Mouse (Mus musculus) brain, adult 2 months (tissue): ENCODE measurements at regions not wholly inside any gene's neighbourhood (a gene's known extent, or its start where the extent isn't known, plus 50 kb on each side); places are given as distances from the start of the nearest gene placed in this dataset.

Experiments
- DNase-seq: peaks from one replicate; pipeline ENCODE4 v3.0.0; 2011; ENCODE audit warnings: low read depth, low spot score

DNA sequence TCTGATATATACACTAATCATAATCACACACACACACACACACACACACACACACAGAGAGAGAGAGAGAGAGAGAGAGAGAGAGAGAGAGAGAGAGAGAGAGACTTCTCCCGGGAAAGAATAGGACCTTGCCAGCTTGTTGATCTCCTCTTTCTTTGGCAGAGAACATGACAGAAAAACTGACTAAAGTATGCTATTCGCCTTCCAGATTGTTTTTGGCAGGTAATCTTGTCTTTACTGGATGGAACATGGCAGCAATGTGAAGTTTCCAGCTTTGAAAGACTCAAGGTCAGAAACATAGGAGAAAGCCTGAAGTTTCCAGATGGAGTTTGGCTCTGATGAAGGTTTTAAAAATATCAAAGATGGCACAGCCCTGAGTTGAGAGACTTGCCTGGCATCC, 87.8 kb upstream of the Cpm start:
- DNase-seq = no peak

DNA sequence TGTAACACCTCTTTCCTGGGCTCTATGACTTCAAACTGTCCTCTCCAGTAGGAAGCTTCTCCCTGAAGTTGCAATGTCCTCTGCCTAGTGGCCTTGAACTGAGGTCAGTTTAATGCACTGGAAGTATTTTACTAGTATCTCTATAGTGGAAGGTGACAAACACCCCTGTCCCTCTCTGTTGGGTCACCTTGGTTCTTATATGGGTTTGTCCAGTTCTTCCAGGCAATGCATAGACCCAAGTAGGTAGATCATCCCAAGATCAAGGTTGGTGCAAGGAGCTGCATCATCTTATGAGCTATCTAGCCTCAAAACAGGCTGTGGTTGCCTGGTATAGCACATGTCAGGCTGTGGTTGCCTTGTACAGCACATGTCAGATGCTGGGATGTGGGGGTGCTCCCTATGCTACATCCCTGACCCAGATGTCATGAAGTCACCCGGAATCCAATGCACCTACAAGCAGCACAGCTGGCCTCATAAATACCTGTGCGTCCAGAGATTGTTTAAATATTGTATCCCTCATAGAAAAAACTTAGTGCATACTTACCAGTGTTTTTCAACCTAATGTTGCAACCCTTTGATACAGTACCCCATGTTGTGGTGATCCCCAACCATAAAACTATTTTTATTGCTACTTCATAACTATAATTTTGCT, 88.4 kb upstream of the Cpm start:
- DNase-seq = no peak

GRCm38 (mm10) chr10:117540112-117540594, 89.1 kb upstream of the Cpm start:
- DNase-seq = no peak

GRCm38 (mm10) chr10:117539532-117539931, 89.8 kb upstream of the Cpm start:
- DNase-seq = no peak

GRCm38 (mm10) chr10:117538725-117539124, 90.6 kb upstream of the Cpm start:
- DNase-seq = no peak

DNA sequence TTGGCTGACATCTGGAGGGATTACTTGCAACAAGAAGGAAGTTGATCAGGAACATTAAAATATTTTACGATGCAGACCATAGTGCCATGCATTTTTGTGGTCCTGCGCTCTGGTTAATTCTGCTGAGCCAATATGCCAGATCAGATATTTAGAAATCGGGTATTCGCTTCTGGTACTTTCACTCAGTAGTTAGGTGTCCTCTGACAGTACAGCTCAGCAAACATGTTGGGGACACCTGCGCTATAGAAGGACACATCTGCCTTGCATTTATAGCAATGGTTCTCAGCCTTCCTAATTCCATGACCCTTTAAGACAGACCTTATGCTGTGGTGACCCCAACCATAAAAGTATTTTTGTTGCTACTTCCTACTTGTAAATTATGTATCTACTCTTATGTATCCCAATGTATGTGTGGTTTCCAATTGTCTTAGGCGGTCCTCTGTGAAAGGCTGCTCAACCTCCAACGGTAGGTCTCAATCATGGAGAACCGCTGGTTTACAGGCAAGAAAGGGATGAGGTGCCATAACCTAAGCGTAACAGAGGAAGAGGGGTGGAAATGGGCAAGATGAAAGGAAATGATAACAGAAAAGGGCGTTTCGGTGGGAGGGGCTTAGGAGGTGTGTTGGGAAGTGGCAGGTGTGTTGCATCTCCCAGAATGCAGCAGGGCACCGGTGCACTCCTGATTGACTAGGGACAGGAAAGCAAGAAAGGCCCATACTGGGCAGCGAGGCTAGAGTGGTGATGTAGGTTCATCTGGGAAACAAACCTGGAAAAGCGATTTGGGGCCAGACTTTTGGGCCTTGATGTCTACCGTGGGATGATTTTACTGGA, 92.3 kb upstream of the Cpm start:
- no peak for DNase-seq

DNA sequence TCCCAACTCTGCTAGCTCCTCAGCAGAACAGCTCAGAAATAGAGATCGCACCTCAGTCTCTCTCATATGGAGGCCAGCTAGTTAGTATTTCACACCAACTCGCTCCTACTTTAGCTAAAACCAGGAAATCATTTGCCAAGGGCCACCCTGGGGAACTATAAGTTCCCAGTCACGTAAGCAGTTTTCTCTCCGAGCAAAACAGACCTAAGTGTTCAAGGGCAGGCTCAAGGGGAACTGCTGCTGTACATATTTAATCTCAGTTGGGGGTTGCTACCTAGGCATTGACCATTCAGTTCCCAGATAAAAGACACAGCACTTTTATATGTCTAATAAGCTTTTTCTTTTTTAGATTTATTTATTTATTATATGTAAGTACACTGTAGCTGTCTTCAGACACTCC, 93.5 kb upstream of the Cpm start:
- no peak for DNase-seq

- DNase-seq = no peak
Observed at GRCm38 (mm10) chr10:117534992-117535719, 94.1 kb upstream of the Cpm start.

GRCm38 (mm10) chr10:117534478-117534877, 94.8 kb upstream of the Cpm start:
- DNase-seq = no peak

DNA sequence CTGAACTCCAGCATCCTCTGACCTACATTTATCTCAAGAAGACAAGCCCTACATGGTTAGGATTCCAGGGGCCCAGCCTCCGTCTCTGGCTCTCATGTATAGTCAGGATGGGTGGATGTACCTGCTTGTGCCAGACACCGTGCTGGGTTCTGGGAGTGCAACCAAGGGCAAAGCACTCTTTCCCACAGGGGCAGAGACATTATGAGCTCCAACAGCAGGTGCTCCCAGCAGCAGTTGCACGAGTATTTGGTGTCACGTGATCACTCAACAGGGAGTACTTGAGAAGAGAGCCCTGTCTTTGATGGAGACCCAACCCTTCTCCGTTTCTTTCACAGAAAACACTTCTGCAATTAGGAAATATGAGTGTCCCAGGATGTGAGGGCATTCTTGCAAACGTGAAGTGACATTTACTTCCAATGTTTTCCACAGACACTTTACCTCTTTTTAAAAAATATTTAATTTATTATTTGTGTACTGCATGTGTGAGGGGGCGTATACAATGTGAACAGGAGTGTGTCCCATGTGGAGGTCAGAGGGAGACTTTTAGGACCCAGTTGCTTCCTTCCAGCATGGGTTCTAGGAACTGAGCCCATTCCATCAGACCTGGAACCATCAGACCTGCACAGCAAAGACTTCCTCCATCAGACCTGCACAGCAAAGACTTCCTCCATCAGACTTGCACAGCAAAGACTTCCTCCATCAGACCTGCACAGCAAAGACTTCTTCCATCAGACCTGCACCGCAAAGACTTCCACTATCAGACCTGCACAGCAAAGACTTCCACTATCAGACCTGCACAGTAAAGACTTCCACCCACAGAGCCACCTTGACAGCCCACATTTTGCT, 95.5 kb upstream of the Cpm start:
- DNase-seq = no peak

DNA sequence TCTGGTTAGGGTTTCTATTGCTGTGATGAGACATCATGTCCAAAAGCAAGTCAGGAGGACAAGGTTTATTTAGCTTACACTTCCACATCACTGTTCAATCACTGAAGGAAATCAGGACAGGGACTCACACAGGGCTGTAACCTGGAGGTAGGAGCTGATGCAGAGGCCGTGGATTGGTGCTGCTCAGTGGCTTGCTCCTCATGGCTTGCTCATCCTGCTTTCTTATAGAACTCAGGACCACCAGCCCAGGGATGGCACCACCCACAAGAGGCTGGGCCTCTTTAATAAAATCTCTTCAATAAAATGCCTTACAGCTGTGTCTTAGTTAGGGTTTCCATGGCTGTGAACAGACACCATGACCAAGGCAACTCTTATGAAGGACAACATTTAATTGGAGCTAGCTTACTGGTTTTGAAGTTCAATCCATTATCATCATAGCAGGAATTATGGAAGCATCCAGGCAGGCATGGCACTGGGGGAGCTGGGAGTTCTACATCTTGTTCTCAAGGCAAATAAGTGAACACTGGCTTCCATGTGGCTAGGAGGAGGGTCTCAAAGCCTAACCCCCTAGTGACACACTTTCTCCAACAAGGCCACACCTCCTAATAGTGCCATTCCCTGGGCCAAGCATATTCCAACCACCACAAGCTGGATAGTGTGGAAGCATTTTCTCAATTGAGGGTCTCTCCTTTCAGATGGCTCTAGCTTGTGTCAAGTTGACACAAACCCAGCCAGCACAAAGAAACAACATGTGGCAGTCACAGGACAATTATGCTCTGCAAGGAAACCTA, 96.4 kb upstream of the Cpm start:
- DNase-seq = no peak

DNA sequence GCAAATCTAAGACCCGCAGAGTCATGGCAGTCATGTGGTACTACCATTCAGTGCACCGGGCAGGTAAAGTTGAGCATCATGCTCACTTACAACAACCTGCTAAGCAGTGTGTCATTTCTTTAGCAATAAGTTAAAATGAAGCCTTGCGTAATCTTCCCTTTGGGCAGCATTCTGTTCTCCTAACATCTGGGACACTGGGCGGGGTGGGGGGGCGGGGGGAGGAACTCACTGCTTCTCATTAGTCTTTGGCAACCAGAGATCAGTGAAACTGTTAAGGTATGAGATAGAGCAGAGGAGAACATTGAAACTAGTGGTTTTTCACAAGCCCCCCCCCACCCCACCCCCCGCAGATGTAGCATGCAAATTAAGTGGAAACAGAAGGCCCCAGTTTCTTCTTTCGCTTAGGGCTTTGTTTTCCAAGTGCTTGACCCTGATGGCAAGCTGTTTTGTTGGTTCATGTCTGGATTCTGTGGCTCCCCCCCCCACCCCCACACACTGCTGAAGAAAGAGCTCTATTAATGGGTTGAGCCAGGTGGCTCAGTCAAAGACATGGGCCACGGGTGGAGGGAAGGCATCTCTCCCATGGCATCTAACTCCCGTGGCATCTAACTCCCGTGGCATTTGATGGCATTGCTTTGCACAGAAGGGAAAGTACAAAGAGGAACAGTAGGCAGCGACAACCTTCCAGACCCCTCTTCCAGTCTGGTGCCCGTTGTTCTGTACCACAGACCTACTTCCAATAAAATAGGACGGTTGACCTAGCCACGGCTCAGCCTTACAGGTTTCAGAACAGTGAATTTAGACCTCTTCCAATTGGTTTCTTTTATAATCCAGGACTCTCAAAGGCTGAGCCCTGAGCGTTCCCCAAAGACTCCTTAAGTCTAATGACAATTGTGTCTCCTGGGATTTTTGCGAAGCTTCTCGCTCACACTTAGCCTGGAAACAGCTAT, 97.2 kb upstream of the Cpm start:
- no peak for DNase-seq

DNA sequence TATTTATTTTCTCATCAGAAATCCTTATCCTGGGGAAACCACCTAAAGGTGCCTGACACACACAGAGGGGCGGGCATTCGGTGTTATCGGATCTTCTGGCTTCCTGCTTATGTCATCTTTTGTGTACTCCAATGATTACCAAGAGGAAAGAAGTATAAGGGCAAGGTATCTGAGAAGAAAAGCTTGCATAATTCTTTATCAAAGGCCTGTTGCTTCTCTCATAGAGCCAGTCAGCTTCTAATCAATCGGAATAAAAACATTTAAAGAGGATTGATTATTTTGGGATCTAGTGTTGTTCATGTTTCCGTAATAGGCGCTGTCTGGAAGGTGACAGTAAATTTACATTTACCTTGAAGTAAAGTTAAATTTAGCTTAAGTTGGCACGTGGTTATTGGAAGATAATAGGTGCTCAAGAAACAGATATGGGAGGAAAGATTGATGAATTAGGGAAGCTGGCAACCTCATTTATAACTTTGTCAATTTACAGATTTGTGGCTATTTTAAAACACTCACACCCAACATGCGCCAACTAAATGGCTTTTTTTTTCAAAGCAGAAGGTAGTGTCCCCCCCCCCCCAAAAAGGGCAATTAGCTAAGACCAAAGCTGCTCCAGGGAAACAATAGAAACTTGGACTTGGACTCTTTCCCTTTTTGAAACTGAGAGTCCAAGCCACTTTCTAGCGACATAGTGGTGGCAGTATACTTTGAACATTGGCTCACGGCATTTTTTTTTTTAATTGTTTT, 98.3 kb upstream of the Cpm start:
- DNase-seq = no peak

DNA sequence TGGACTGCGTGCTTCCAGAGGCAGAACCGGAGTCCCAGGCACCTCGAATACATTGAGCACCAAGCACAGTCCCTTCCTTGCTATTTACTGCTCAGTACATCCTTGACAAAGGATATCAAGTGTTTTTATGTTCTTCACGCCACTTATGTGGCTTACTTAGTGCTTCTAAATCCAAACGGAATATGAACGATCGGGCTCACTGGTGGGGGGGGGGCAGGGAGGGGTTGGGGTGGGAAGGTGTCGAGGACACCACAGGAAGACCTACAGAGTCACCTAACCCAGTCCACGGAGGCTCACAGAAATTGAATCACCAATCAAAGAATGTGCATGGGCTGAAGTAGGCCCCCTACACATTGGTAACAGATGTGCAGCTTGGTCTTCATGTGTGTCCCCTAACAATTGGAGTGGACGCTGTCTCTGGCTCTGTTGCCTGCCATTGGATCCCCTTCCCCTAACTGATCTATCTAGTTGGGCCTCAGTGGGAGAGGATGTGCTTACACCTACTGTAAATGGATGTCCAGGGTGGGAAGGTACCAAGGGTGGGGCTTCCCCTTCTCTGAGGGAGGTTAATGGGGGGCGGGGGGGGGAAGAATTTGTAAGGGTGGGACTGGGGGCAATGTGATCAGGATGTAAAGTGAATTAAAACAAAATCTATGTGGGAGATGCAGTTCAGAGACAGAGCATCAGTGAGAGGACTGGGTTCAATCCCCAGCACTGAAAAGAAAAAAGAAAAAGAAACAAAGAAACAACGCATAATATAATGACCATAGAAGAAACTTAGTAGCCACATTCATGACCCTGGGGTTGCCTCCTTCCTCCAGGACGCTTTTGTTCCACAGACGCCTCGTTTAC, 99.1 kb upstream of the Cpm start:
- DNase-seq = no peak

GRCm38 (mm10) chr10:117529269-117530006, 99.9 kb upstream of the Cpm start:
- DNase-seq = no peak

- no peak for DNase-seq
Observed at GRCm38 (mm10) chr10:117528575-117529268, 100.6 kb upstream of the Cpm start.

GRCm38 (mm10) chr10:117527979-117528378, 101.3 kb upstream of the Cpm start:
- DNase-seq = no peak
